Mouse (Mus musculus): ENCODE results near the gene Fam193a.

GRCm38 (mm10) chr5:34533066-34533465 is 163.3 kb downstream of the Fam193a start:
- TF ChIP-seq GATA1 (IDR thresholded peaks at IDR 0.05; ENCODE audit: borderline replicate concordance, low read length) (no peak), FLI1 (IDR thresholded peaks at IDR 0.05; ENCODE audit: low read length) (no peak)

All from megakaryocyte, embryonic 14.5 days (primary cell).